Mouse (Mus musculus) ES-E14 (cell line): ENCODE measurements around the gene Siah1a. TPM values are rescaled to one million over a fixed set of nuclear protein-coding genes. Genes with fewer than 3 reads are reported as not detected.

Source experiments
- DNase-seq: peaks from one replicate; pipeline ENCODE4 v3.0.0-alpha.2; 2013; ENCODE audit warnings: low read depth, low spot score
- H3K27ac ChIP-seq: 2 replicates; pipeline ENCODE4 v1.5.1; 2012; ENCODE audit warnings: low read depth, mild to moderate bottlenecking, low read length, moderate library complexity, mixed read lengths; ENCODE audit not compliant: poor library complexity, insufficient read depth, severe bottlenecking
- H3K36me3 ChIP-seq: 2 replicates; pipeline ENCODE4 v1.6.1; 2012; ENCODE audit warnings: mild to moderate bottlenecking, low read length, moderate library complexity, mixed read lengths; ENCODE audit not compliant: control insufficient read depth, poor library complexity, insufficient read depth, severe bottlenecking
- H3K4me1 ChIP-seq, 2 experiments: fragments of 150-350 bp in 1 of 2; sonication (generic) in 1 of 2; 2 replicates each; pipeline ENCODE4 v1.6.1; 2012; ENCODE audit warnings: low read length in 2 of 2, mild to moderate bottlenecking in 1 of 2, mixed read lengths in 1 of 2; ENCODE audit not compliant: control insufficient read depth in 2 of 2, insufficient read depth in 2 of 2, poor library complexity in 1 of 2
- H3K4me3 ChIP-seq, 2 experiments: fragments of 150-350 bp in 1 of 2; sonication (generic) in 1 of 2; 2 replicates each; pipeline ENCODE4 v1.5.1; 2012; ENCODE audit warnings: low read length in 2 of 2, low read depth in 1 of 2, mild to moderate bottlenecking in 1 of 2, mixed read lengths in 1 of 2; ENCODE audit not compliant: insufficient read depth in 1 of 2, poor library complexity in 1 of 2, severe bottlenecking in 1 of 2
- H3K9ac ChIP-seq: 2 replicates; pipeline ENCODE4 v1.6.1; 2012; ENCODE audit warnings: low read depth, mild to moderate bottlenecking, low read length, mixed read lengths; ENCODE audit not compliant: poor library complexity, insufficient read depth, severe bottlenecking
- H3K9me3 ChIP-seq: fragments of 150-350 bp; sonication (generic); 2 replicates; pipeline ENCODE4 v1.6.1; 2012; ENCODE audit warnings: low read depth, mild to moderate bottlenecking, low read length; ENCODE audit not compliant: control insufficient read depth, insufficient read depth
- CHD2 ChIP-seq: IDR thresholded peaks from 2 replicates; pipeline ENCODE4 v1.6.1; 2014; ENCODE audit warnings: mild to moderate bottlenecking, low read depth, low read length, inconsistent platforms
- HCFC1 ChIP-seq: IDR thresholded peaks from 2 replicates; pipeline ENCODE4 v1.6.1; 2012; ENCODE audit warnings: low read length, inconsistent platforms, borderline replicate concordance; ENCODE audit not compliant: insufficient read depth
- MAFK ChIP-seq: IDR thresholded peaks from 2 replicates; pipeline ENCODE4 v1.6.1; 2014; ENCODE audit warnings: mild to moderate bottlenecking, low read depth, low read length, inconsistent platforms; ENCODE audit not compliant: insufficient read depth
- ZC3H11A ChIP-seq: IDR thresholded peaks from 2 replicates; pipeline ENCODE4 v1.6.1; 2012; ENCODE audit warnings: low read depth, mild to moderate bottlenecking, inconsistent platforms, low read length, borderline replicate concordance
- ZNF384 ChIP-seq: IDR thresholded peaks from 2 replicates; pipeline ENCODE4 v1.6.1; 2012; ENCODE audit warnings: low read depth, low read length, inconsistent platforms
- in situ Hi-C, 2 experiments: fragments of 600-800 bp; cut with MboI; formaldehyde crosslinking; loops; one replicate each; pipeline ENCODE4 v1.15.1; 2025; ENCODE audit warnings: low sequenced_read_pairs in 2 of 2, inconsistent platforms in 1 of 2; ENCODE audit not compliant: unreplicated experiment in 2 of 2
- total RNA-seq: library from RNA; depleted of rRNA; stranded (reverse); fragments of 300-350 nt; gene quantifications from 2 replicates; pipeline ENCODE4 v1.2.3, GENCODE M21; 2012

The Siah1a gene
- total RNA-seq, 1 experiment, result 15.7 TPM

DNA sequence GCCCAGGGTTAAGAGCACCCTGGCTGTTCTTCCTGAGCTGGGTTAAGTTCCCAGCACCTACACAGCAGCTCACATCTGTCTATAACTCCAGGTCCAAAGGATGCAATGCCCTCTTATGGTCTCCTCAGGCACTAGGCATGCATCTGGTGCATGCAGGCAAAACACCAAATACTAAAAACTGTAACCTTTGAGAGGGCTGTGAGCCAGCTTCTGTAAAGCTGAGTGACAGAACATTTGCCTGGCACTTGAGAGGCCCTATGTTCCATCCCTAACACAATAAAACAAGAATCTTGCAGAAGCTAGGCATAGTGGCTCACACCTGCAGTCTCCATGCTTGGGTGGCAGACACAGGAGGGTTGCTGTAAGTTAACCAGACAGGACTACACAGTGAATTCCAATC, 4.1 kb downstream of the Siah1a start:
- H3K4me1 ChIP-seq, result peaks cover 0 to 3% of the 10 kb centered on the region in 2 experiments; a peak in 2 of 4 replicates
- no peak overlapping the region for H3K4me3 ChIP-seq
- H3K27ac ChIP-seq, result no peak overlapping the region
- no peak overlapping the region for H3K9ac ChIP-seq
- TF ChIP-seq ZC3H11A, result no peak
- no peak for TF ChIP-seq ZNF384
- no peak for TF ChIP-seq HCFC1
- no peak for TF ChIP-seq MAFK
- no peak for DNase-seq
- no peaks in the 10 kb centered on the region for H3K36me3 ChIP-seq
- in situ Hi-C loops, result no loop called here
- H3K9me3 ChIP-seq, result no peaks in the 10 kb centered on the region

DNA sequence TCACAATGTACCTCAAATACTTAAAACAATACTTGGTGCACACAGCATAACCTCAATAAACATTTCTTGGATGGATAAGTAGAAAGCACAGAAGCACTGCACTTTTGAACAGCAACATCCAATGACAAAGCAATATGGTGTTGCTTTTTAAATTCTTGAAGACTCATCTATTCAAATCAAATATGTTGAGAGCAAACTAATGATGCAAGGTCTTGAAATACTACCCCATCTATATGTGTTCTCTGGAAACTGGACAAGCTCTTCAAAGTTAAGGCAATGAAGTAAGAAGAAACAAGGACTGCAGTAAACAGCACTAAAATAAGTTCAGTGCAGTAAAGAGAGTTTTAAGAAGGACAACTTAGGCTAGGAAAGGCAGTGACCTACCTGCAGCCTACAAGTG, 4.8 kb downstream of the Siah1a start:
- no peak overlapping the region for H3K27ac ChIP-seq
- H3K9me3 ChIP-seq, result no peaks in the 10 kb centered on the region
- H3K4me1 ChIP-seq, result peaks cover 3 to 4% of the 10 kb centered on the region in 2 experiments; a peak in 3 of 4 replicates
- TF ChIP-seq CHD2, result no peak
- no peak for TF ChIP-seq MAFK
- TF ChIP-seq ZC3H11A, result no peak
- no peak for TF ChIP-seq HCFC1
- no peak for TF ChIP-seq ZNF384
- in situ Hi-C loops, result no loop called here
- no peak for DNase-seq
- H3K36me3 ChIP-seq, result no peaks in the 10 kb centered on the region
- H3K4me3 ChIP-seq, result no peak overlapping the region
- no peak overlapping the region for H3K9ac ChIP-seq

DNA sequence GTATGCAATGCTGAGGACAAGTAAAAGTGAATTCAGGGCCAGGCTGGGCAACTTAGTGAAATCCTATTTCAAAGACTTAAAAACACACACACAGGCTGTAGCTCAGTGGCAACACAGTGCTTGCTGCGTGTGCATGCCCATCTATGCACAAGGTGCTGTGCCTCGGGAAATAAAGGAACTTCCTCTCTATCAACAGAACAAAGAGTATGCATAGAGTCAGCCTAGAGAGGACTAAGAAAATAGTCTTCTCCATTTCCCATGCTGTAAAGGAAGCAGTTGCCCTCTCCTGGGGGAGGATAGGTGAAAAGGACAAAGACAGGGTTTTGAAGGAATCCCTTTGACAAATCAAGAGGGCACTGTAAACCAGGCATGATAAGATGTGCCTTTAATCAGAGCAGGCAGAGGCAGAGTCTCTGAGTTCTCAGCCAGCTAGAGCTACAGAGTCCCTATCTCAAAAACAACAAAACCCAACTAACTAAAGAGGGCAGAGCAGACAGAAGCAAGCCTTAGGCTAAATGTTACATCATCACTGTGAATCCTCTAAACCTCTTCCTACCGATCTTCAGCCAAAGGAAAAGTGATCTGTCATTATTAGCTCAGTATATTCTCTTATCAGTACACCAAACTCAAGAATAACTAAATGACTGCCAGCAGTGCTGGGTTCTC, 10.2 kb downstream of the Siah1a start:
- no peak for TF ChIP-seq HCFC1
- TF ChIP-seq ZNF384, result no peak
- TF ChIP-seq MAFK, result no peak
- no peak for TF ChIP-seq ZC3H11A
- TF ChIP-seq CHD2, result no peak
- H3K27ac ChIP-seq, result no peak overlapping the region; the same call in 1 of the 2 replicates
- in situ Hi-C loops, result no loop called here

DNA sequence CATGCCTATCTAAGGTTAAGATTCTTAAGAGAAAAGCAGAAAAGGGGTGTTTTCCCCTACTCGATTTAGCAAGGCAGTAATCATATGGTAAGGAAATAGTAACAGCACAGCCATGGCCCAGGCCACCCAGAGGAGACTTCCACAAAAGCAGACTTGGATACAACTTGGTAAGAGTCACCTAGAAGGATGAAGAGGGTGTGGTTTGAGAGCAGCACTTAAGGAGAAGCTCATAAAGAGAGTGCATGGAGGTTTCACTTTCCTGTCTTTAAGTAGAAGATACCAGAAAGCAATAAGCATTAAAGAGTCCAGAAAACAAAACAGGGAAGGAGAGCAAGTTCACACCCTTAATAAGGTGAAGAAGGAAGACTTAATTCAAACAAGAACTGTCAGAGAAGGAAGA, 10.8 kb downstream of the Siah1a start:
- no peak for DNase-seq
- H3K4me3 ChIP-seq, result no peak overlapping the region
- no peaks in the 10 kb centered on the region for H3K36me3 ChIP-seq
- H3K9me3 ChIP-seq, result no peaks in the 10 kb centered on the region
- no peak overlapping the region for H3K9ac ChIP-seq
- no peak overlapping the region for H3K27ac ChIP-seq
- in situ Hi-C loops, result no loop called here
- H3K4me1 ChIP-seq, result peaks cover 4 to 10% of the 10 kb centered on the region in 2 experiments; a peak in 3 of 4 replicates
- TF ChIP-seq MAFK, result no peak
- no peak for TF ChIP-seq HCFC1
- TF ChIP-seq ZNF384, result no peak
- TF ChIP-seq CHD2, result no peak
- TF ChIP-seq ZC3H11A, result no peak

More for the DNA sequence above, 10.2 kb downstream of the Siah1a start:
- no peak overlapping the region for H3K9ac ChIP-seq
- H3K4me3 ChIP-seq, result no peak overlapping the region
- DNase-seq, result no peak
- peaks cover 4 to 10% of the 10 kb centered on the region in 2 experiments; a peak in 3 of 4 replicates for H3K4me1 ChIP-seq
- no peaks in the 10 kb centered on the region for H3K36me3 ChIP-seq
- H3K9me3 ChIP-seq, result no peaks in the 10 kb centered on the region

DNA sequence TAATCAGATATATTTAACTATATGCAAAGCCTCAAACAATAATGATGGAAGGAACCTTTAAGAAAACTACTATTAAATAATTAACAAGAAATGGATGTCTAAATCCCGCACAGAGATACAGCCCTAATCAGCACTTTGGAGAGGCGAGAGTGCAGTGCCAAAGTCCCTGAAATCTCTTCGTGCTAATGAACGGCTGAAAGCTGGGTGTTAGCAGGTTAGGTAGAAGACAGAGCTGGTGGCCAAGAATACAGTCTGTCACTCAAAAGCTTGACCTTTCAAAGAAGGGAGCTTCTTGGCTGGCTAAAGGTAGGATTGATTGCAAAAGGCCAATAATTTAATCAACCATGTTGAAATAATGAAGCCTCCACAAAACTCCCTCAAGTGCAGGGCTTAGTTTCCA, 11.6 kb downstream of the Siah1a start:
- H3K36me3 ChIP-seq, result no peaks in the 10 kb centered on the region
- in situ Hi-C loops, result no loop called here
- no peak for DNase-seq
- H3K9ac ChIP-seq, result no peak overlapping the region
- H3K27ac ChIP-seq, result no peak overlapping the region
- H3K4me1 ChIP-seq, result peaks cover 4 to 10% of the 10 kb centered on the region in 2 experiments; a peak in 3 of 4 replicates
- H3K9me3 ChIP-seq, result no peaks in the 10 kb centered on the region
- no peak for TF ChIP-seq ZNF384
- no peak for TF ChIP-seq CHD2
- TF ChIP-seq HCFC1, result no peak
- no peak for TF ChIP-seq MAFK
- no peak for TF ChIP-seq ZC3H11A
- no peak overlapping the region for H3K4me3 ChIP-seq
